Mouse (Mus musculus): ENCODE measurements around the gene Vcpkmt.

DNA sequence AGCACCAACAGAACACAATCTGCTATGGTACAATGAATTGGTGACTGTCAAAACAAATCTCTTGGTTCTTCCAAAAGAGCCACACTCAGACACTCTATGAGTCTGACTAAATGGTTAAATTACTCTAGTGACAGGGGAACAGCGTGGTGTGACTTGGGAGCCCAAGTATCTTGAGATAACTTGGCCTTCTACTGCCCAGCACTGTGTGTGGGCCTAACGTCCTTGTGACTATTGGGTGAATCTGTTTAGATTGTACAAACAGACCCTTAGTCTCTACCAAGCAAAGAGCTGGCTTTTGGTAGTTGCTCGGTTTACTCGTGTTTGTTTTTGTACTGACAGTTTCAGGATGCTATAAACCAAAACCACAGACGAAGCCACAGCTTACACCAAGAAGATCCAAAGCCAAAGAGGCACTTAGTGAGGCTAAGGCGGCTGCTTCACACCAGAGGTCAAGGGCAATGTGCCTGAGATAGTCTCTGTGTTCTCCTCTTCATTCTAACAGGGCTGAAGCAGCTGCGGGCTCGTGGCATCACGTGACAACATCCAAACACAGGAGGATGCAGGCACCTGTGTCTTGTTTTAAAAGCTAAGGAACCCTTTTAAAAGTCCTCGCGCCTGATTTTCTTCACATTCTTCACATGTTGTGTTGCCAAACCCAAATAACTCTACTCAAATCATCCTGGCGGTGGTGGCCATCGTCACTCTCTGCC is 53.0 kb downstream of the Vcpkmt start:
- TF ChIP-seq CTCF (IDR thresholded peaks at IDR 0.05; ENCODE audit: borderline replicate concordance, extremely low read depth, insufficient read depth, insufficient read length) (no peak), POLR2A (IDR thresholded peaks at IDR 0.05; ENCODE audit: borderline replicate concordance, extremely low read depth, insufficient read depth, insufficient read length, poor library complexity, severe bottlenecking) (no peak)
